Mouse (Mus musculus): ENCODE data around the gene Ldlr.

GRCm38 (mm10) chr9:21786906-21787305 lies 63.6 kb downstream of the Ldlr start:
- TF ChIP-seq CTCF (IDR thresholded peaks at IDR 0.05; ENCODE audit: extremely low read depth, insufficient read depth, low read length) (peak; percentile 66), POLR2A (IDR thresholded peaks at IDR 0.05; ENCODE audit: extremely low read depth, insufficient read depth, low read length) (no peak)

Data from cortical plate, adult 2 months (tissue).